Mouse (Mus musculus) NIH3T3 (cell line): ENCODE data around the gene Wwtr1.

Experiments used
- DNase-seq: peaks from one replicate; pipeline ENCODE4 v3.0.0-alpha.2; 2012; ENCODE audit warnings: low read depth

Wwtr1 gene

GRCm38 (mm10) chr3:57515044-57515443, 60.7 kb downstream of the Wwtr1 start:
- DNase-seq = no peak

- peak; percentile 83 for DNase-seq
Measured at GRCm38 (mm10) chr3:57511816-57512586, 63.7 kb downstream of the Wwtr1 start.

GRCm38 (mm10) chr3:57509945-57510675, 65.6 kb downstream of the Wwtr1 start:
- DNase-seq = peak; percentile 87

GRCm38 (mm10) chr3:57505991-57506390, 69.7 kb downstream of the Wwtr1 start:
- no peak for DNase-seq

GRCm38 (mm10) chr3:57504756-57505155, 71.0 kb downstream of the Wwtr1 start:
- peak; percentile 50 for DNase-seq

- DNase-seq = peak; percentile 88
Measured at GRCm38 (mm10) chr3:57501596-57502220, 74.0 kb downstream of the Wwtr1 start.

- DNase-seq = no peak
Measured at GRCm38 (mm10) chr3:57500846-57501245, 74.9 kb downstream of the Wwtr1 start.

- peak; percentile 85 for DNase-seq
Measured at GRCm38 (mm10) chr3:57497791-57498190, 77.9 kb downstream of the Wwtr1 start.

GRCm38 (mm10) chr3:57496428-57496827, 79.3 kb downstream of the Wwtr1 start:
- DNase-seq = peak; percentile 38

GRCm38 (mm10) chr3:57487455-57488153, 88.1 kb downstream of the Wwtr1 start:
- DNase-seq = peak; percentile 87

GRCm38 (mm10) chr3:57486068-57486467, 89.6 kb downstream of the Wwtr1 start:
- no peak for DNase-seq

- DNase-seq = no peak
Measured at GRCm38 (mm10) chr3:57481981-57482380, 93.7 kb downstream of the Wwtr1 start.

GRCm38 (mm10) chr3:57480640-57481039, 95.1 kb downstream of the Wwtr1 start:
- DNase-seq = peak; percentile 72

- no peak for DNase-seq
Measured at GRCm38 (mm10) chr3:57474421-57474820, 101.3 kb downstream of the Wwtr1 start.

- DNase-seq = peak; percentile 48
Measured at GRCm38 (mm10) chr3:57472407-57472806, 103.3 kb downstream of the Wwtr1 start.

GRCm38 (mm10) chr3:57470981-57471601, 104.6 kb downstream of the Wwtr1 start:
- DNase-seq = peak; percentile 51

GRCm38 (mm10) chr3:57470326-57470725, 105.4 kb downstream of the Wwtr1 start:
- DNase-seq = peak; percentile 81

- DNase-seq = no peak
Measured at GRCm38 (mm10) chr3:57469325-57469724, 106.4 kb downstream of the Wwtr1 start.

GRCm38 (mm10) chr3:57466289-57466688, 109.4 kb downstream of the Wwtr1 start:
- DNase-seq = peak; percentile 76

GRCm38 (mm10) chr3:57463302-57463701, 112.4 kb downstream of the Wwtr1 start:
- no peak for DNase-seq

GRCm38 (mm10) chr3:57458652-57459051, 117.1 kb downstream of the Wwtr1 start:
- DNase-seq = no peak

- peak; percentile 92 for DNase-seq
Measured at GRCm38 (mm10) chr3:57448445-57448844, 127.3 kb downstream of the Wwtr1 start.
